Mouse (Mus musculus) effector memory CD4-positive, alpha-beta T cell, adult 7 months (primary cell): ENCODE results near the gene Hbq1a. TPM values are rescaled to one million over a fixed set of nuclear protein-coding genes. Genes with fewer than 3 reads are reported as not detected.

Experiments
- polyA plus RNA-seq: library from polyadenylated mRNA; unstranded; fragments of 100-300 nt; shearing (Covaris generic); gene quantifications from one replicate; pipeline ENCODE4 v1.2.1, GENCODE M21; 2017

Gene Hbq1a
- not detected for polyA plus RNA-seq

DNA sequence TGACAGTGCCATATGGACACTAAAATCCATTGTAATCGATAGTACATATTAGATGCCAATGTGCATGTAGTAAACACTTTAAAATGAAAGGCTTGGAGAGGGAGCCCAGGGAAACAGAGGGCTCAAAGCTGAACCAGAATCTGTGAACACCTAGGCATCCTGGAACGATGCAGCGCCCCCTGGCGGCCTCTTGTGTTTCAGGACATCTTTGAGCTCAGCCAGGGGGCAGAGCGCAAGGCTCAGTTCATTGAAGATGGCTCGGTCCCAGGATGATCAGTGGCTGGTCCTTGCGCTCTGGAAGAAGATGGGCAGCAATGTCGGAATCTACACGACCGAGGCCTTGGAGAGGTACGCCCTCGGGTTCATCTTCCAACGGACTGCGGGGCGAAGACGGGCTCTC is at the start of gene Hbq1a:
Gene Hbq1a, plus strand, starts transcription at position 205 of the 400 bp plus-strand sequence.

DNA sequence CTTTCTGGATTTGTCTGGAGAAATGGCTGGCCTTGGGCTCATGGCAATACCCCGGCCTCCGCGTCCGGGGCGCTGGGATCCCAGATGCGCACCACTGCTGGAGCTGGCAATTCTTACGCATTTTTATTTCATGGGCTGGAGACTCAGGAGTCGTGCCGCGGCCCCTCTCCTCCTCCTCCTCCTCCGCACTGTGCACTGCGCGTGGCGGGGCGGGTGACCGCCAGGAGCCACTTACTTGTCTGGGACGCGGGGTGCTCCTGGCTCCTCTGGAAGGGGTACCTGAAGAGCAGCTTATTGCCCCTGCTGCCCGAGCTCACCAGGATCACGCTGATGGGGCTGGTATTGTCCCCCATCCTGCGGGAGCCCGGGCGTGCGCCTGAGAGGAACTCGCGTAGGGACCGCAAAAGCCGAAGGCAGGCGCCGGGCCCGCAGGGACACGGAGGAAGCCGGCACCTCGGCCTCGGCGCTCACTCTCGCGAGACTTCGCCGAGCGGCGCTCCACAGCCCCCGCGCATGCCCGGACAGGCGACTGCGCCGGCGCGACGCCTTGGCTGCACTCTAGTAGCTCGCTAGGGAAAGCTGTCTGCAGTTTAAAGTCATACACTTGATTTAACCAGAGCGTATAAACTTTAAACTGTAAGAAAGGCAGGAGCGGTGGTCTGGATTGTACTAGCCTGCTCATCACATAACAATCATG is 32.5 kb upstream of the Hbq1a start, which contains the start of gene Nprl3:
Gene Nprl3, minus strand, starts transcription at position 520 of the 697 bp plus-strand sequence.

DNA sequence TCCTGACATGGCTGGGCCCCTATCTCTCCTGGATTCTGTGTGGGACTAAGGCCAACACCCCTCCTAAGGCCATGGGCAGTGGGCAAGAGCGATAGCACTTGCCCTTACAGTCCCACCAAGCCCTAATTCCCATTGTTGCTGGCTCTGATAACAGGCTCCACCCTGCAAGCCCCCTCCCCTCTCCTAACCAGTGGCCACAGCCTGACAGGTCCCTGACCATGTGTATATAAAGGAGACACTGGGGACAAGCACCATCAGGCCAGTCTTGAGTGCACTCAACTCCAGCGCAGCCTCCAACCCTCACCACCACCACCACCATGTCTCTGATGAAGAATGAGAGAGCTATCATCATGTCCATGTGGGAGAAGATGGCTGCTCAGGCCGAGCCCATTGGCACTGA is 23.5 kb upstream of the Hbq1a start, which contains the start of gene Hba-x:
Gene Hba-x, plus strand, starts transcription at position 54 of the 400 bp plus-strand sequence.

DNA sequence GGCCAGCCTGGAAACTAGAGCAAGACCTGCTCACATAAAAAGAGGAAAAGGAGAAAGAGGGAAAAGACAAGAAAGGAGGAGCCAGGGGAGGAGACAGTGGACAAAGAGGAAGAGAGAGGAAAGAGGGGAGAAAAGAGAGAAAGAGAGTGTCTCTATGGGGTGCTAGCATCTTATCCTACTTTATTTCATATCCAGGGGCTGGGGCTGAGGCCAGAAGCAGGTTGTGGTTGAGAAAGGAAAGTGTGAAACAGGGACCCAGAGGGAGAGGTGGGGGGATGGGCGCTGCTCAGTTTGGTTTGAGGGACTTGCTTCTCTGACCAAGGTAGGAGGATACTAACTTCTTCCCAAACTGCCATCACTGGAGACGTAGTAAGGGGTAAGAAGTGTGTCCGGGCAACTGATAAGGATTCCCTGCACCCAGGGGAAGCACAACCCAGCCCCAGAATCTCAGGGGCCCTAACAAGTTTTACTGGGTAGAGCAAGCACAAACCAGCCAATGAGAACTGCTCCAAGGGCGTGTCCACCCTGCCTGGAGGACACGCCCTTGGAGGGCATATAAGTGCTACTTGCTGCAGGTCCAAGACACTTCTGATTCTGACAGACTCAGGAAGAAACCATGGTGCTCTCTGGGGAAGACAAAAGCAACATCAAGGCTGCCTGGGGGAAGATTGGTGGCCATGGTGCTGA is 16.6 kb upstream of the Hbq1a start, which contains the start of gene Hba-a1:
Gene Hba-a1, plus strand, starts transcription at position 421 of the 687 bp plus-strand sequence.

DNA sequence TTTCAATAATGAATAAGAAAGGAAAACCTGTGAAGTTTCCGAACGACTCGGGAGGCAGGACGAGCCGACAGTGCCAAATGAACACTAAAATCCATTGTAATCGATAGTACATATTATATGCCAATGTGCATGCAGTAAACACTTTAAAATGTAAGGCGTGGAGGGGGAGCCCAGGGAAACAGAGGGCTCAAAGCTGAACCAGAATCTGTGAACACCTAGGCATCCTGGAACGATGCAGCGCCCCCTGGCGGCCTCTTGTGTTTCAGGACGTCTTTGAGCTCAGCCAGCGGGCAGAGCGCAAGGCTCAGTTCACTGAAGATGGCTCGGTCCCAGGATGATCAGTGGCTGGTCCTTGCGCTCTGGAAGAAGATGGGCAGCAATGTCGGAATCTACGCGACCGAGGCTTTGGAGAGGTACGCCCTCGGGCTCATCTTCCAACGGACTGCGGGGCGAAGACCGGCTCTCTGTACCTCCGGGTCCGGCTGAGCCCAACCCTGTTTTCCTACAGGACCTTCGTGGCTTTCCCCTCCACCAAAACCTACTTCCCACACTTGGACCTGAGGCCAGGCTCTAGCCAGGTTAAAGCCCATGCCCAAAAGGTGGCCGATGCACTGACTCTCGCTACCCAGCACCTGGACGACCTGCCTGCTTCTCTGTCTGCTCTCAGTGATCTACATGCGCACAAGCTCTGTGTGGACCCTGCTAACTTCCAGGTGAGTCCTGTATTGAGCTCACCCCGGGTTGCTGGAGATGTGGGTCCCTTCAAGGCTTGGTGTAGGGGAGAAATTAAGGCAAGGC is 13.0 kb upstream of the Hbq1a start, which contains the start of gene Hbq1b:
Gene Hbq1b, plus strand, starts transcription at position 271 of the 798 bp plus-strand sequence.

DNA sequence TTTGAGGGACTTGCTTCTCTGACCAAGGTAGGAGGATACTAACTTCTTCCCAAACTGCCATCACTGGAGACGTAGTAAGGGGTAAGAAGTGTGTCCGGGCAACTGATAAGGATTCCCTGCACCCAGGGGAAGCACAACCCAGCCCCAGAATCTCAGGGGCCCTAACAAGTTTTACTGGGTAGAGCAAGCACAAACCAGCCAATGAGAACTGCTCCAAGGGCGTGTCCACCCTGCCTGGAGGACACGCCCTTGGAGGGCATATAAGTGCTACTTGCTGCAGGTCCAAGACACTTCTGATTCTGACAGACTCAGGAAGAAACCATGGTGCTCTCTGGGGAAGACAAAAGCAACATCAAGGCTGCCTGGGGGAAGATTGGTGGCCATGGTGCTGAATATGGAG is 3.7 kb upstream of the Hbq1a start, which contains the start of gene Hba-a2:
Gene Hba-a2, plus strand, starts transcription at position 287 of the 400 bp plus-strand sequence.

DNA sequence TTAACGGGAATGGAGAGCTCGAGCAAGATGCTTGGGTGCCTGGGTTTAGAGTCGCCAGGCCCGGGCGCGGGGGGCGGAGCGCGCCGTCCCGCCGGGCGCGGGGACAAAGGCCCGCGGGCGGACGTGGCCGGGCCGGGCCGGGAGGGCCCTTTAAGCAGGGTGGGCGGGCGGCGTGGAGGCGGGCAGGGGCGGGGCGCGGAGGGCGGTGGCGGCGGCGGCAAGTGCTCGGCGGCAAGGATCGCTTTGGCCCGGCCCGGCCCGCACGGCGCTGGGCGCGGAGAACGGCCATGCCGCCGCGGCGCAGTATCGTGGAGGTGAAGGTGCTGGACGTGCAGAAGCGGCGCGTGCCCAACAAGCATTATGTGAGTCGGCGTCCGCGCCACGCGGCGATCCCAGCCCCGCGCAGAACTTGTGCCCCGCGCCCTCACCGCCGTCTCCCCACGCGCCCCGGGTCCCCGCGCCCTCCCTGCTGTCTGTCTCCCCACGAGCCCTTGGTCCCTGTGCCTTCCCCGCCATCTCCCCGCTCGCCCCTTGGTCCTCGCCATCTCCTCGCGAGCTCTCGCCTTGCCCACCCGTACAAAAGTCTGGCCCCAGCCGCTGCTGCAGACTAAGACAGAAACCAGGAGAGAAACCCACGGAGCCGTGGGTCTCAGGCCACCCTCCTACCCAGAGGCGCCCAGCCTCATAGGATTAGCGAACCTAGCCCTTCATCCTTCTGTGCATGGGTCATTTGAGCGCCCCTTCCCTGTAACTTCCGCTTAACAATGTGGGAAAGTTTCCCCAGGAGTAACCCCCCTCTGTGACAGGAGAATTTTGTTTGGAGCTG is 48.0 kb downstream of the Hbq1a start, which contains the start of gene Sh3pxd2b:
Gene Sh3pxd2b, plus strand, starts transcription at position 214 of the 826 bp plus-strand sequence.

Other genes with a start within 250 kb of the Hbq1a start
- 0.30 TPM for gene Il9r, start 99.8 kb upstream of the Hbq1a start, polyA plus RNA-seq
- gene Snrnp25, start 94.7 kb upstream of the Hbq1a start, polyA plus RNA-seq = 16.8 TPM
- gene Rhbdf1, start 77.8 kb upstream of the Hbq1a start, polyA plus RNA-seq = not detected
- gene Mpg, start 73.6 kb upstream of the Hbq1a start, polyA plus RNA-seq = 14.4 TPM
- gene Nprl3, start 32.4 kb upstream of the Hbq1a start, polyA plus RNA-seq = 42.3 TPM
- gene Hba-x, start 23.7 kb upstream of the Hbq1a start, polyA plus RNA-seq = not detected
- not detected for gene Hba-a1, start 16.6 kb upstream of the Hbq1a start, polyA plus RNA-seq
- gene Hbq1b, start 13.1 kb upstream of the Hbq1a start, polyA plus RNA-seq = not detected
- gene Hba-a2, start 3.6 kb upstream of the Hbq1a start, polyA plus RNA-seq = 0.73 TPM
- gene Sh3pxd2b, start 47.8 kb downstream of the Hbq1a start, polyA plus RNA-seq = 0.72 TPM
- 7.6 TPM for gene Ubtd2, start 155.3 kb downstream of the Hbq1a start, polyA plus RNA-seq
- gene Efcab9, start 232.0 kb downstream of the Hbq1a start, polyA plus RNA-seq = 2.7 TPM
- 193 TPM for gene Stk10, start 233.2 kb downstream of the Hbq1a start, polyA plus RNA-seq